Mouse (Mus musculus) cerebellum, adult (tissue): ENCODE measurements around the gene Cwc22.

Experiments
- ATAC-seq: cut with Nextera tagmentation; 2 replicates; pipeline ENCODE4 v1.9.2; 2017; ENCODE audit warnings: mild to moderate bottlenecking, moderate library complexity, mixed read lengths; ENCODE audit not compliant: insufficient number of reproducible peaks, low FRiP score, low TSS enrichment

The Cwc22 gene

GRCm38 (mm10) chr2:77971361-77971760, 25.2 kb upstream of the Cwc22 start:
- no peak for ATAC-seq

DNA sequence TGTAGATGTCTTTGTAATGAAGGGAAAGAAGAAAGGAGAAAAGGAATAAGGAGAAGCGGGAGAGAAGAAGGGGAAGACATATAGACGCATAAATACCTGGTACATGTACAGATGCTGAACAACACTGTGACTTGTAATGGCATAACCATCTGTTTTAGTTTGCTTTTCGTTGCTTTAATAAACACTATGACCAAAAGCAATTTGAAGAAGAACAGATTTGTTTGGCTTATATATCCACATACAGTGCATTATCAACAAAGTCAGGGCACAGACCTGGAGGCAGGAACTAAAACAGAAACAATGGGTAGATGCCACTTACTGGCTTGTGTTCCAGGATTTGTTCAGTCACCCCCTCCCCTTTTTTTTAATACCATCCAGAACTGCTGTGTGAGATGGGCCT, 24.4 kb upstream of the Cwc22 start:
- ATAC-seq: no peak

DNA sequence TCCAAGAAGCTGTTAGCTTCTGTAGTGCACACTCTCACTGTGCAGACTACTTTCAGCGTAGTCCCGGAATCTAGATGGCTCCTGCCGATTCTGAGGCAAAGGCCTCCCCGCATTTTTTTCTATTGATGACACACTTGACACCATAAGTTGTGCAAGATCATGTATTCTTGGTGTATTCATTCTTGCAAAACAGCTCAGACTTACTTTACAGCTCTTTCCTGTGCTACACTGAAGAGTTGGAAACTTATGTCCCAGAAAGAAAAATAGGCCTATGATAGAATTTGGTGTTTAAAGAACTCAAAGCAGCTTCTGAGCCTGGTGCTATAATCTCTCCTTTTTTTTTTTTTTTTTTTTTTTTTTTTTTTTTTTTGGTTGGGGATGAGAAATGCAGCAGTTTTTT, 23.8 kb upstream of the Cwc22 start:
- ATAC-seq: no peak

- no peak for ATAC-seq
Measured at GRCm38 (mm10) chr2:77962450-77963193, 16.4 kb upstream of the Cwc22 start.

DNA sequence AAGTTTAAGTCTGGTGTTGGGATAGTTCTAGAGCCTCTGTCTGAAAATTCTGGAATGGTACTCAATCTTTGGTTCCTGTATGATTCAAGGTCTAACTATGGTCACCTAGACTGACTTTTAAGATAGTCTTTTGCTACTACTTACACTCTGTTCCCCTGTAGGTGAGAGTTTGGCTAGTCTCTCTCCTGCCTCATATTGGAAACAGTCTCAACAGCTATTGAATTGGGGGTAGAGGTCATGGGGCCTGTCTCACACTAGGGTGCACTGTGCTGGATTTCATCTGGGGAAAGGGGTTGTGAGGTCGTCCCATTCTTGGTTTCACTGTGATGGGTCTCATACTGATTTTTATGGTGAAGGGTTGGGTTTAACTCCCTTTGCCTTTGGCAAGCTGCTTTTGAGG, 15.1 kb upstream of the Cwc22 start:
- no peak for ATAC-seq

GRCm38 (mm10) chr2:77960711-77961110, 14.5 kb upstream of the Cwc22 start:
- ATAC-seq: no peak

GRCm38 (mm10) chr2:77959341-77959740, 13.2 kb upstream of the Cwc22 start:
- no peak for ATAC-seq

DNA sequence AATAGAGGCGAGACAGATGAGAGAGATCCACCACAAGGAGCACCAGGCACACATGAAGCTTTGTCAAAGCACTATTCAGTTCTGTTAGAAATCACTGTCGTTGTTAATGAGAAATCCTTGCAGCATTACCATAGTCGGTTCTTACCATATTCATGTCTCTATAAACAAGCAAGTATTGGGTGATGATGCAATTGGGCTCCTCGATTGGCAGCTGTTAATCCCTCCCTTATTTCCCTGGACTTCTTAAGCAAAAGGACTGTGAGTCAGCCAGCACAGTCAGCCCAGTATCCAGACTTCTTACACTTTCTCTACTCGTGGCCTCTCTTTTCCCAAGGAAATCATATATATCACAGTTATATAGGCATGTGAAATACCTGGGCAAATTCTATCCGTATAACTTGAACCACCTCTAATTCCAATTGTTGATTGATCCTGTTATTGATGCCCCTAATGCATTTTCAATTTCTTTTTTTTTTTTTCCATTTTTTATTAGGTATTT, 5.3 kb upstream of the Cwc22 start:
- ATAC-seq: no peak

- ATAC-seq: no peak
Measured at GRCm38 (mm10) chr2:77950111-77950510, 3.9 kb upstream of the Cwc22 start.

GRCm38 (mm10) chr2:77949521-77949920, 3.3 kb upstream of the Cwc22 start:
- no peak for ATAC-seq

GRCm38 (mm10) chr2:77948921-77949320, 2.7 kb upstream of the Cwc22 start:
- no peak for ATAC-seq

- ATAC-seq: no peak
Measured at GRCm38 (mm10) chr2:77948126-77948525, 2.0 kb upstream of the Cwc22 start.

- ATAC-seq: no peak
Measured at GRCm38 (mm10) chr2:77947161-77947870, 1.1 kb upstream of the Cwc22 start.

DNA sequence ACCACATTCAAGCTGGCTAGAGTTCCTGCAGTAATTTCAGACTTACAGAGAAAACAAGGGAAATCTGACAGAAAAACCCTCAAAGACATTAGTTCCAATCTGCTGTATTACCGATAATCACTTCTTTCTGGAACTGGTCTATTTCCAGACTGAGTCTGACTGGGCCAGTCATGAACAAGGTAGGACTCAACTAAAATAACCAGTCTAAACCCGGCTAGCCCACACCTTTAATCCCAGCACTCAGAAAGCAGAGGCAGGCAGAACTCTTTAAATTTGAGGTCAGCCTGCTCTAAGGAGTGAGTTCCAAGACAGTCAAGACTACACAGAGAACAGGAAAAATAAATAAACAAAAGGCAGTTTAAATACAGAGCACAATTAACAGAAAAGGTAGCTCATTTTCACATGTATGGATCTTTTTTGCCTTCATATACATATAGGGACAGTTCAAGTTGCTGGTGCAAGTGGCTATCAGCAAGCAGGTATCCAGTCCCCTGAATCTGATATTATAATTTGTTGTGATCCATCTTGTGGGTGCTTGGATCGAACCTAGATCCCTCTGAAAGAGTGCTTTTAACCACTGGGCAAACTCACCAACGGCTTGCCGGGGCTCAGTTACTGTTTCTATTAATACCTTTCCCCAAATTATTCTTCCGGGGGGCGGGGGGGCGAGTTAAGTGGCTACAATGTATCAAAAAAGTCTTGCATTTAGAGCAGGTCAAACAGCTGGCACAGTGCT, 1.1 kb downstream of the Cwc22 start:
- no peak for ATAC-seq

GRCm38 (mm10) chr2:77944281-77944680, 1.9 kb downstream of the Cwc22 start:
- no peak for ATAC-seq

DNA sequence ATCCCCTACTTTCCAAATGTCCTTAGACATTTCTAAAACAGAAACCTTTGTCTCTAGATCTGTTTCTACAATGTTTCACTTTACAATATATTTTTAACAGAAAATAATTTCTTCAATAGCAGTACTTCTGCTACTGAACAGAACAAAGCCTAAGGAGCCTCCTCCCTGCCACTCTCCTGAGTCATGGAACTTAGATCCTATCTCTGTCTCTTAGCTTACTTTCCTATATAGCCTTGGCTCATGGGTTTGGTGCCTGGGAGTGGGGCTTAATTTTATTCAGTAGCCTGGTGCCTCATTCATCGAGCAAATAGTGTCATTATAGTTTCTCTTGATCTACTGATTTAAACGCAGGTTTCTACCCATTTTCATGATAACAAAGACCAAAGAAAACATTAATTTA, 4.2 kb downstream of the Cwc22 start:
- ATAC-seq: no peak

DNA sequence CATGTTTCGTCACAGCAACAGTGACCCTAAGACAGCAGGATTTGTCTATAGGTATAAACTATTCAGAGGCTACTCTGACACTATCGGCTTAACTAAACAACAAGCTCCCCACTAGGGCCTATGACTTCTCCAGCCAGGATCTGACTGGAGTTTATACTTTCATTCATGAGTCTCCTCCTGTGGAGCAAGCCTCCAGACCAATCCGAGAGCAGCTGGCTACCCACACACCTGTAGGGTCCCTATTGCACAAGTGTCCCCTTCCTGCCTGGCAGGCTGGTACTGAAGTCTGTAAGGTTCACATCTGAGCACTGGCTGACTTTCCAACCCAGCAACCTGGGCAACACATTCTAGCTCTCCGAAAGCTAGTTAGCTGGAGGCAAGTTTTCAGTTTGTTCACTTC, 7.9 kb downstream of the Cwc22 start:
- no peak for ATAC-seq

- ATAC-seq: no peak
Measured at GRCm38 (mm10) chr2:77937818-77938217, 8.4 kb downstream of the Cwc22 start.

DNA sequence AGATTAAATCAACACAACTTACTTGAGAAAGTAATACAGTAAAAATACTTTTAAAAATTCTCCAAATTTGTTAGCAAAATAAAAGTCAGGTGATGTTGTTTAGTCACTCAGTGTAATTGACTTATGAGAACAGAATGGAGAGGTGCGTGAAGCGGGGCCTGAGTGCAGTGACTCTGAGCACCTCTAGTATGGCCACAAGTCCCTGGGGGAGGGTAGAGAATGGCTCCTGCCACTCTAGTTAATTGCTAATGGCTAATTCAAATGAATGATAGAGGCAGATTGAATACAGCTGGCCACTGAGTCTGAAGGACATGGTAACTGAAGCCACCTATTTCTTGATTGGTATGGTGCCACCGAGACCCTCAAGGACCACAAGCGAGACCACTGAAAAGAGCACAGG, 12.0 kb downstream of the Cwc22 start:
- no peak for ATAC-seq

GRCm38 (mm10) chr2:77933630-77934029, 12.5 kb downstream of the Cwc22 start:
- no peak for ATAC-seq

DNA sequence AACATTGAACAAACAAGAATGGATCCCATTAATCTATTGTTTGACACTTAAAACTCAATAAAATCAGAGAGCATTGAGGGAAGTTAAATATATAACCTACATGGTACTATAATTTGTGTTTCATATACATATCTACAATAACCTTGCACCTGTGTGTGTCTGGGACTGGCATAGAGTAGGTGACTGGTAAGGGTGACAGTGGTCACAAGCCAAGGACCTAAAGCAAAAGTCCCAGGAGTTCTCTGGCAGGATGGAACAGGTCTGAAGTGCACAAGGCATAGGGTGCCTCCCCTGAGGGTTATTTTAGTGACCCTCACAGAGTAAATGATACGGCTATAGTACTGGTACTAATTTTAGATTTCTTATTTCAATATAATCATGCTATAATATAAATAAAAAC, 14.2 kb downstream of the Cwc22 start:
- ATAC-seq: no peak
